Mouse (Mus musculus) gastrocnemius, adult 8-10 months (tissue): ENCODE results near the gene Bag5. TPM values are rescaled to one million over a fixed set of nuclear protein-coding genes. Genes with fewer than 3 reads are reported as not detected.

ENCODE experiments used
- total RNA-seq, 4 experiments: library from RNA; stranded (reverse); gene quantifications; 2 replicates each; pipeline ENCODE4 v1.2.4; 2022

The Bag5 gene
- total RNA-seq, 4 experiments from 2014 or later = 11.4 to 19.6 (median 16.3) TPM

Other genes with a start within 250 kb of the Bag5 start
- under 1 TPM in 3 of 4 experiments, not detected in 1; 0.27 to 0.34 (median 0.31) TPM for gene Gm266, start 227.4 kb downstream of the Bag5 start, total RNA-seq
- 100 to 1,000 TPM; 151 to 194 (median 168) TPM for gene Eif5, start 175.2 kb downstream of the Bag5 start, total RNA-seq
- 10 to 100 TPM; 45.6 to 57.4 (median 48.2) TPM for gene Mark3, start 138.7 kb downstream of the Bag5 start, total RNA-seq
- 1 to 10 TPM; 2.8 to 8.5 (median 5.7) TPM for gene Ckb, start 40.9 kb downstream of the Bag5 start, total RNA-seq
- gene Trmt61a, start 35.2 kb downstream of the Bag5 start, total RNA-seq = 1 to 10 TPM; 2.1 to 2.7 (median 2.5) TPM
- 10 to 100 TPM; 36.2 to 40.8 (median 38.9) TPM for gene Apopt1, start within 50 bp of the Bag5 start, total RNA-seq
- gene Klc1, start 45.6 kb upstream of the Bag5 start, total RNA-seq = 10 to 100 TPM; 47.9 to 62.7 (median 50.9) TPM
- under 1 TPM in 1 of 4 experiments, not detected in 3; 0.46 TPM for gene Xrcc3, start 100.6 kb upstream of the Bag5 start, total RNA-seq
- gene Zfyve21, start 100.9 kb upstream of the Bag5 start, total RNA-seq = 10 to 100 TPM; 11.2 to 18.5 (median 15.2) TPM
- gene Ppp1r13b, start 194.9 kb upstream of the Bag5 start, total RNA-seq = 1 to 10 TPM; 4.1 to 8.0 (median 6.0) TPM